Mouse (Mus musculus) skeletal muscle tissue, adult 2 months (tissue): ENCODE results near the gene Olfr187.
"Not testable (repeated sequence)": the region's sequence is repeated elsewhere in the genome, so short reads cannot be mapped to it uniquely, and the experiment has no call there.

Source experiments
- DNase-seq: peaks from one replicate; pipeline ENCODE4 v3.0.0-alpha.2; 2012; ENCODE audit warnings: low read depth, low spot score

The Olfr187 gene

GRCm38 (mm10) chr16:59039710-59040109 is at the start of gene Olfr187:
TSS of gene Olfr187 (minus strand) at chr16:59039767.
- DNase-seq, result no peak

- not testable (repeated sequence) for DNase-seq
These were observed 41.5 kb upstream of the Olfr187 start for GRCm38 (mm10) chr16:59081113-59081512.

- DNase-seq, result no peak
These were observed 38.3 kb upstream of the Olfr187 start, which contains the start of gene Olfr190 for GRCm38 (mm10) chr16:59077905-59078304. TSS of gene Olfr190 (minus strand) at chr16:59078005.

GRCm38 (mm10) chr16:59073520-59073919 is 34.0 kb upstream of the Olfr187 start:
- DNase-seq, result no peak

GRCm38 (mm10) chr16:59071755-59072154 is 32.2 kb upstream of the Olfr187 start:
- DNase-seq, result no peak

GRCm38 (mm10) chr16:59062411-59062810 is 22.8 kb upstream of the Olfr187 start:
- DNase-seq, result not testable (repeated sequence)

- DNase-seq, result not testable (repeated sequence)
These were observed 9.7 kb upstream of the Olfr187 start for GRCm38 (mm10) chr16:59049286-59049685.

GRCm38 (mm10) chr16:59048860-59049259 is 9.3 kb upstream of the Olfr187 start:
- no peak for DNase-seq

GRCm38 (mm10) chr16:59047579-59047978 is 8.0 kb upstream of the Olfr187 start:
- no peak for DNase-seq

- DNase-seq, result no peak
These were observed 6.3 kb upstream of the Olfr187 start for GRCm38 (mm10) chr16:59045835-59046234.

- DNase-seq, result no peak
These were observed 9.4 kb downstream of the Olfr187 start, which contains the start of gene Olfr186 for GRCm38 (mm10) chr16:59030191-59030590. TSS of gene Olfr186 (minus strand) at chr16:59030291.

GRCm38 (mm10) chr16:59013357-59014018 is 26.1 kb downstream of the Olfr187 start:
- DNase-seq, result no peak

- no peak for DNase-seq
These were observed 32.4 kb downstream of the Olfr187 start for GRCm38 (mm10) chr16:59007146-59007545.

GRCm38 (mm10) chr16:58995057-58995456 is 44.5 kb downstream of the Olfr187 start, which contains the start of gene Olfr183:
TSS of gene Olfr183 (plus strand) at chr16:58995357.
- no peak for DNase-seq
